Mouse (Mus musculus): ENCODE results near the gene Glmn. TPM values are rescaled to one million over a fixed set of nuclear protein-coding genes. Genes with fewer than 3 reads are reported as not detected.

Gene Glmn
- polyA plus RNA-seq, 1 experiment: 0.46 TPM

DNA sequence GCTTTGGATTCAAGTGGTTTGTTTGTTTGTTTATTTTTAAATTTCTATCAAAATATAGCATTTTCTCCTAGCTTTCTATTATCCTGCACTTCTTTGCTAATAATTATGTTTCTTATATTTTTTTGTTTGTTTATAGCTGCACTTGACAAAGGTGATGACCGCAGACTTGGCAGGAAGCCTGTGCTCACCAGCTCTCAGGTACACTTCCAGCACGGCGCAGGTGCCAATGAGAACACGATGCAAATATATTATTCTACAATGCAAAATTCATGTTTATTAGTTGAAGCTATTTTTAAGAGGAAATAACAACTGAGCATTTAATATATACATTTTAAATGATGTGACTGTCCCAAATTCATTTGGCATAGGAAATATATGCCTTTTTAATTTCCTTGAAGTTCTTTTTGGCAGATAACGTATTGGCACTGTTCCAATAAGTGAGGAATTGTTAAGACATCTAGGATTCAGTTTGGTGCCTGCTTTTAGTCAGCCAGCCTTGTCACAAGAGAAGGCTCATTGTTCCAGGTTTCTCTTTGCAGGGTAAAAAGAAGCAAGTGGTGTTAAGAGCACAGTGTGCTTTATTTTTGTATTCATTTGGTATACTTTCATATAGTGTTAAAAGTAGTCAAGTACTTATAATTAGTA, 97.7 kb downstream of the Glmn start:
- H3K9me3 ChIP-seq: no peaks in the 10 kb centered on the region
- no peak for TF ChIP-seq FLI1 (IDR thresholded peaks at IDR 0.05; ENCODE audit: low read length)
- TF ChIP-seq GATA1 (IDR thresholded peaks at IDR 0.05; ENCODE audit: borderline replicate concordance, low read length): no peak
- no peak overlapping the region for H3K4me3 ChIP-seq (replicated peaks)
- no peaks in the 10 kb centered on the region for H3K4me1 ChIP-seq
- H3K36me3 ChIP-seq (replicated peaks; ENCODE audit: low read length): peaks cover 19% of the 10 kb centered on the region
- H3K27me3 ChIP-seq (replicated peaks): no peaks in the 10 kb centered on the region

Other genes starting within 250 kb of the Glmn start
- not detected in 2 replicates for gene Ephx4, start 195.2 kb downstream of the Glmn start, polyA plus RNA-seq (2012; ENCODE audit: insufficient read depth, low replicate concordance)
- gene Lpcat2b, start 166.3 kb downstream of the Glmn start, polyA plus RNA-seq (2012; ENCODE audit: insufficient read depth, low replicate concordance): not detected in 2 replicates
- gene Btbd8, start 159.9 kb downstream of the Glmn start, polyA plus RNA-seq (2012; ENCODE audit: insufficient read depth, low replicate concordance): 0.10 TPM in 1 of 2 replicates, not detected in the other
- 0.25 TPM in 1 of 2 replicates, not detected in the other for gene Gm42669, start 90.3 kb downstream of the Glmn start, polyA plus RNA-seq (2012; ENCODE audit: insufficient read depth, low replicate concordance)
- not detected in 2 replicates for gene 1700028K03Rik, start 63.2 kb downstream of the Glmn start, polyA plus RNA-seq (2012; ENCODE audit: insufficient read depth, low replicate concordance)
- 1.3 TPM in 1 of 2 replicates, not detected in the other for gene Rpap2, start 515 bp downstream of the Glmn start, polyA plus RNA-seq (2012; ENCODE audit: insufficient read depth, low replicate concordance)
- gene Gfi1, start 128.1 kb upstream of the Glmn start, polyA plus RNA-seq (2012; ENCODE audit: insufficient read depth, low replicate concordance): 2.7 TPM in 1 of 2 replicates, not detected in the other
- not detected in 2 replicates for gene Ube2d2b, start 232.2 kb upstream of the Glmn start, polyA plus RNA-seq (2012; ENCODE audit: insufficient read depth, low replicate concordance)